Mouse (Mus musculus) neural tube, embryonic 11.5 days (tissue): Measurements from ENCODE around the gene Sez6l2. TPM values are rescaled to one million over a fixed set of nuclear protein-coding genes. Genes with fewer than 3 reads are reported as not detected.
A peak's percentile ranks its signal among the peaks of the same experiment; 100 is the strongest.

Experiments
- ATAC-seq: fragments of 200-750 bp; cut with Nextera tagmentation; 2 replicates; pipeline ENCODE4 v1.8.0; 2017; ENCODE audit warnings: moderate number of reproducible peaks, mild to moderate bottlenecking, moderate TSS enrichment, moderate library complexity; ENCODE audit not compliant: insufficient read depth, low FRiP score, low TSS enrichment
- DNase-seq: peaks from one replicate; pipeline ENCODE4 v3.0.0-alpha.2; 2015; ENCODE audit warnings: low spot score
- H3K27ac ChIP-seq: fragments of 300-500 bp; sonication (generic); 2 replicates; pipeline ENCODE4 v1.5.1; 2014; ENCODE audit warnings: low read depth, mild to moderate bottlenecking, low read length
- H3K27me3 ChIP-seq: fragments of 300-500 bp; sonication (generic); 2 replicates; pipeline ENCODE4 v1.6.1; 2014; ENCODE audit warnings: mild to moderate bottlenecking, low read length, mixed read lengths; ENCODE audit not compliant: control insufficient read depth, insufficient read depth
- H3K36me3 ChIP-seq: fragments of 300-500 bp; sonication (generic); 2 replicates; pipeline ENCODE4 v1.6.1; 2014; ENCODE audit warnings: mild to moderate bottlenecking, low read length, moderate library complexity, mixed read lengths; ENCODE audit not compliant: control insufficient read depth, insufficient read depth
- H3K4me1 ChIP-seq: fragments of 300-500 bp; sonication (generic); 2 replicates; pipeline ENCODE4 v1.6.1; 2014; ENCODE audit warnings: low read length, mixed read lengths; ENCODE audit not compliant: control insufficient read depth, insufficient read depth
- H3K4me2 ChIP-seq: fragments of 300-500 bp; sonication (generic); 2 replicates; pipeline ENCODE4 v1.6.1; 2014; ENCODE audit warnings: low read depth, mild to moderate bottlenecking, moderate library complexity
- H3K4me3 ChIP-seq: fragments of 300-500 bp; sonication (generic); 2 replicates; pipeline ENCODE4 v1.5.1; 2014; ENCODE audit warnings: low read depth, low read length
- H3K9ac ChIP-seq: fragments of 300-500 bp; sonication (generic); 2 replicates; pipeline ENCODE4 v1.6.1; 2014; ENCODE audit warnings: mild to moderate bottlenecking, low read length
- H3K9me3 ChIP-seq: fragments of 300-500 bp; sonication (generic); 2 replicates; pipeline ENCODE4 v1.6.1; 2016; ENCODE audit warnings: low read length; ENCODE audit not compliant: control insufficient read depth
- WGBS: fragments of 180-500 bp; shearing (Covaris S2); extraction: QIAGEN DNeasy Blood & Tissue Kit; methylation state at CpG from one replicate; pipeline ENCODE4 v1.1.7; 2014; 5-methylcytosine and 5-hydroxymethylcytosine counted together
- polyA plus RNA-seq: library from polyadenylated mRNA; unstranded; fragments of >200 nt; fragmentation: Nextera tagmentation; extraction: Ambion mirVana; gene quantifications from 2 replicates; pipeline ENCODE4 v1.2.1, GENCODE M21; 2014

The Sez6l2 gene
- polyA plus RNA-seq, 1 experiment from 2014 or later, result 13.5 TPM

- Histone ChIP-seq H3K36me3 (no peaks in the 10 kb centered on the region), H3K9ac (no peak overlapping the region), H3K27me3 (no peaks in the 10 kb centered on the region), H3K4me3 (no peak overlapping the region), H3K9me3 (no peaks in the 10 kb centered on the region), H3K27ac (no peak overlapping the region), H3K4me2 (no peak overlapping the region), H3K4me1 (no peaks in the 10 kb centered on the region)
- DNase-seq (no peak), ATAC-seq (no peak)
- WGBS, result 92% methylated on average over 4 of the region's 4 CpGs
These were observed 53.9 kb downstream of the Sez6l2 start for GRCm38 (mm10) chr7:127004122-127004875.

GRCm38 (mm10) chr7:127007313-127008024 lies 57.1 kb downstream of the Sez6l2 start:
- H3K27ac ChIP-seq, result no peak overlapping the region
- 85% methylated on average over 6 of the region's 6 CpGs for WGBS
- H3K9ac ChIP-seq, result no peak overlapping the region
- H3K27me3 ChIP-seq, result no peaks in the 10 kb centered on the region
- DNase-seq (no peak), ATAC-seq (no peak)
- H3K36me3 ChIP-seq, result no peaks in the 10 kb centered on the region; the same call in 1 of the 2 replicates
- H3K9me3 ChIP-seq, result no peaks in the 10 kb centered on the region
- no peak overlapping the region for H3K4me2 ChIP-seq
- no peaks in the 10 kb centered on the region for H3K4me1 ChIP-seq
- H3K4me3 ChIP-seq, result no peak overlapping the region

- no peaks in the 10 kb centered on the region for H3K27me3 ChIP-seq
- no peaks in the 10 kb centered on the region; the same call in 1 of the 2 replicates for H3K36me3 ChIP-seq
- H3K9ac ChIP-seq, result peak overlapping the region; percentile 3
- WGBS, result 72% methylated on average over 9 of the region's 9 CpGs
- H3K9me3 ChIP-seq, result no peaks in the 10 kb centered on the region
- no peaks in the 10 kb centered on the region for H3K4me1 ChIP-seq
- ATAC-seq, result no peak
- H3K4me3 ChIP-seq, result no peak overlapping the region
- H3K27ac ChIP-seq, result peak overlapping the region; percentile 56; the same call in 1 of the 2 replicates
- DNase-seq, result no peak
- no peak overlapping the region for H3K4me2 ChIP-seq
These were observed 58.1 kb downstream of the Sez6l2 start for GRCm38 (mm10) chr7:127008239-127009019.

- Histone ChIP-seq H3K4me1 (peaks cover 4% of the 10 kb centered on the region; the same call in 1 of the 2 replicates), H3K36me3 (peaks cover 4% of the 10 kb centered on the region; the same call in 1 of the 2 replicates), H3K27ac (no peak overlapping the region), H3K9me3 (no peaks in the 10 kb centered on the region), H3K27me3 (no peaks in the 10 kb centered on the region), H3K9ac (no peak overlapping the region), H3K4me3 (no peak overlapping the region), H3K4me2 (no peak overlapping the region)
- DNase-seq (no peak), ATAC-seq (no peak)
- 88% methylated on average over 17 of the region's 17 CpGs for WGBS
These were observed 59.1 kb downstream of the Sez6l2 start for GRCm38 (mm10) chr7:127009307-127010085.

- Histone ChIP-seq H3K4me3 (no peak overlapping the region), H3K9ac (no peak overlapping the region), H3K27ac (no peak overlapping the region), H3K27me3 (no peaks in the 10 kb centered on the region), H3K4me2 (no peak overlapping the region), H3K4me1 (peaks cover 16% of the 10 kb centered on the region), H3K36me3 (peaks cover 8% of the 10 kb centered on the region), H3K9me3 (no peaks in the 10 kb centered on the region)
- DNase-seq, result no peak
- WGBS, result 98% methylated on average over 2 of the region's 2 CpGs
- ATAC-seq, result no peak
These were observed 60.7 kb downstream of the Sez6l2 start for GRCm38 (mm10) chr7:127011051-127011450.

GRCm38 (mm10) chr7:127011717-127012116 lies 61.4 kb downstream of the Sez6l2 start:
- Histone ChIP-seq H3K36me3 (peaks cover 8% of the 10 kb centered on the region), H3K4me1 (peaks cover 16% of the 10 kb centered on the region), H3K27me3 (no peaks in the 10 kb centered on the region), H3K4me3 (no peak overlapping the region), H3K9ac (no peak overlapping the region), H3K4me2 (no peak overlapping the region), H3K27ac (no peak overlapping the region), H3K9me3 (no peaks in the 10 kb centered on the region)
- ATAC-seq (no peak), DNase-seq (no peak)
- 85% methylated on average over 2 of the region's 2 CpGs for WGBS

- Histone ChIP-seq H3K27ac (no peak overlapping the region), H3K4me1 (peaks cover 16% of the 10 kb centered on the region), H3K4me2 (no peak overlapping the region), H3K9me3 (no peaks in the 10 kb centered on the region), H3K36me3 (peaks cover 8% of the 10 kb centered on the region), H3K9ac (no peak overlapping the region), H3K4me3 (no peak overlapping the region), H3K27me3 (no peaks in the 10 kb centered on the region)
- 93% methylated on average over 6 of the region's 6 CpGs for WGBS
- DNase-seq, result no peak
- ATAC-seq, result no peak
These were observed 62.0 kb downstream of the Sez6l2 start for GRCm38 (mm10) chr7:127012374-127012773.

- Histone ChIP-seq H3K9me3 (no peaks in the 10 kb centered on the region), H3K27ac (no peak overlapping the region), H3K36me3 (peaks cover 8% of the 10 kb centered on the region), H3K27me3 (no peaks in the 10 kb centered on the region), H3K4me3 (no peak overlapping the region), H3K4me2 (no peak overlapping the region), H3K4me1 (peaks cover 16% of the 10 kb centered on the region), H3K9ac (no peak overlapping the region)
- 97% methylated on average over 10 of the region's 10 CpGs for WGBS
- DNase-seq (no peak), ATAC-seq (no peak)
These were observed 62.5 kb downstream of the Sez6l2 start for GRCm38 (mm10) chr7:127012845-127013244.
